ENCODE assay signal across 7 mouse cellular contexts in genomic region chr7:75308140-75308456, GRCm38 (mm10). TPM values are rescaled to one million over a fixed set of nuclear protein-coding genes. Genes with fewer than 3 reads are reported as not detected.
DNase-seq lines count a peak whose midpoint lies in the region; ATAC-seq lines count a peak whose summit lies in the region.

No protein-coding gene starts in this region.

- peaks cover 30% of the 10 kb centered on the region for H3K27me3 ChIP-seq in liver, embryonic 11.5 days (replicated peaks; ENCODE audit: control insufficient read depth, insufficient read depth, low read length)
- H3K27me3 ChIP-seq in forebrain, embryonic 14.5 days (replicated peaks; ENCODE audit: control insufficient read depth, insufficient read depth, low read length), result peaks cover 20% of the 10 kb centered on the region
- peaks cover 34% of the 10 kb centered on the region for H3K27me3 ChIP-seq in limb, embryonic 11.5 days (ENCODE audit: control insufficient read depth, insufficient read depth, low read length)
- peaks cover 13% of the 10 kb centered on the region for H3K27me3 ChIP-seq in neural tube, embryonic 15.5 days (replicated peaks)

- H3K36me3 ChIP-seq in liver, embryonic 11.5 days (ENCODE audit: control insufficient read depth, insufficient read depth, low read length), result no peaks in the 10 kb centered on the region
- no peaks in the 10 kb centered on the region for H3K36me3 ChIP-seq in forebrain, embryonic 14.5 days (ENCODE audit: control insufficient read depth, insufficient read depth, low read length)
- H3K36me3 ChIP-seq in limb, embryonic 11.5 days (ENCODE audit: control insufficient read depth, insufficient read depth, low read length), result no peaks in the 10 kb centered on the region
- no peaks in the 10 kb centered on the region for H3K36me3 ChIP-seq in neural tube, embryonic 15.5 days

- WGBS in liver, embryonic 11.5 days, result 15% methylated on average over 8 of the region's 8 CpGs
- WGBS in forebrain, embryonic 14.5 days, result 4% methylated on average over 8 of the region's 8 CpGs
- WGBS in limb, embryonic 11.5 days, result 7% methylated on average over 8 of the region's 8 CpGs
- 5% methylated on average over 8 of the region's 8 CpGs for WGBS in neural tube, embryonic 15.5 days

- H3K27ac ChIP-seq in liver, embryonic 11.5 days (ENCODE audit: low read depth, low read length), result no peak overlapping the region
- H3K27ac ChIP-seq in forebrain, embryonic 14.5 days (ENCODE audit: low read depth, low read length), result no peak overlapping the region
- no peak overlapping the region for H3K27ac ChIP-seq in limb, embryonic 11.5 days (replicated peaks; ENCODE audit: low read depth, low read length)
- peak overlapping the region; percentile 52 for H3K27ac ChIP-seq in neural tube, embryonic 15.5 days (replicated peaks)

- no peak overlapping the region for H3K9ac ChIP-seq in liver, embryonic 11.5 days (ENCODE audit: low read depth, low read length)
- H3K9ac ChIP-seq in forebrain, embryonic 14.5 days (ENCODE audit: low read length), result peak overlapping the region; percentile 58; the same call in 1 of the 2 replicates
- H3K9ac ChIP-seq in limb, embryonic 11.5 days (ENCODE audit: low read length), result no peak overlapping the region
- H3K9ac ChIP-seq in neural tube, embryonic 15.5 days (replicated peaks), result peak overlapping the region; percentile 49

- no peaks in the 10 kb centered on the region for H3K9me3 ChIP-seq in liver, embryonic 11.5 days (ENCODE audit: control insufficient read depth, low read length)
- H3K9me3 ChIP-seq in forebrain, embryonic 14.5 days (replicated peaks; ENCODE audit: control insufficient read depth, low read length), result no peaks in the 10 kb centered on the region
- H3K9me3 ChIP-seq in limb, embryonic 11.5 days (ENCODE audit: control insufficient read depth, low read length), result no peaks in the 10 kb centered on the region
- H3K9me3 ChIP-seq in neural tube, embryonic 15.5 days (replicated peaks), result no peaks in the 10 kb centered on the region

- peaks cover 7% of the 10 kb centered on the region; the same call in 1 of the 2 replicates for H3K4me1 ChIP-seq in liver, embryonic 11.5 days (replicated peaks; ENCODE audit: control insufficient read depth, insufficient read depth, low read length)
- H3K4me1 ChIP-seq in forebrain, embryonic 14.5 days (ENCODE audit: control insufficient read depth, insufficient read depth, low read length), result no peaks in the 10 kb centered on the region
- peaks cover 5% of the 10 kb centered on the region for H3K4me1 ChIP-seq in limb, embryonic 11.5 days (ENCODE audit: control insufficient read depth, insufficient read depth, low read length)
- H3K4me1 ChIP-seq in neural tube, embryonic 15.5 days, result peaks cover 19% of the 10 kb centered on the region

- H3K4me3 ChIP-seq in liver, embryonic 11.5 days (ENCODE audit: low read depth, low read length), result peak overlapping the region; percentile 35
- H3K4me3 ChIP-seq in forebrain, embryonic 14.5 days (ENCODE audit: low read depth, low read length), result peak overlapping the region; percentile 39
- H3K4me3 ChIP-seq in limb, embryonic 11.5 days (ENCODE audit: low read depth, low read length), result peak overlapping the region; percentile 40
- H3K4me3 ChIP-seq in neural tube, embryonic 15.5 days (replicated peaks), result peak overlapping the region; percentile 55

- peak overlapping the region; percentile 69 for H3K4me2 ChIP-seq in liver, embryonic 11.5 days
- peak overlapping the region; percentile 88 for H3K4me2 ChIP-seq in forebrain, embryonic 14.5 days (ENCODE audit: low read length)
- peak overlapping the region; percentile 86 for H3K4me2 ChIP-seq in limb, embryonic 11.5 days (ENCODE audit: low read depth, severe bottlenecking)
- peak overlapping the region; percentile 97 for H3K4me2 ChIP-seq in neural tube, embryonic 15.5 days

- DNase-seq in liver, embryonic 11.5 days (ENCODE audit: low spot score), result no peak
- DNase-seq in liver, result no peak
- DNase-seq in forebrain, embryonic 14.5 days (ENCODE audit: low spot score), result peak; percentile 33
- DNase-seq in limb, embryonic 11.5 days (ENCODE audit: low spot score), result no peak
- DNase-seq in thymus, postnatal 10 days (ENCODE audit: low spot score in 2 of 2), result no peak

- no peak for ATAC-seq in liver, embryonic 11.5 days (replicated peaks; ENCODE audit: low FRiP score)
- ATAC-seq in forebrain, embryonic 14.5 days, result no peak
- ATAC-seq in limb, embryonic 11.5 days (ENCODE audit: insufficient number of reproducible peaks, low FRiP score, low TSS enrichment, low read depth), result no peak
- ATAC-seq in neural tube, embryonic 15.5 days (ENCODE audit: low FRiP score), result 0 out of 2 replicates have a peak, but pooled peaks have one; percentile 33
- no peak for ATAC-seq in erythroblast, adult 5-6 weeks (replicated peaks; ENCODE audit: low FRiP score, poor library complexity, severe bottlenecking)

RNA-seq across cellular contexts. Expression of gene Sv2b, which starts 1.0 kb away (rescaled TPM):
- polyA plus RNA-seq in liver, embryonic 11.5 days (2014; fragmentation: Nextera tagmentation; extraction: Ambion mirVana), result 0.11 and 0.13 TPM in 2 replicates
- 8.4 and 10.4 TPM in 2 replicates for polyA plus RNA-seq in forebrain, embryonic 14.5 days (2014; fragmentation: Nextera tagmentation; extraction: Ambion mirVana)
- 1.1 and 2.2 TPM in 2 replicates for polyA plus RNA-seq in limb, embryonic 11.5 days (2014; fragmentation: Nextera tagmentation; extraction: Ambion mirVana)
- polyA plus RNA-seq in neural tube, embryonic 15.5 days (2015; fragmentation: Nextera tagmentation; extraction: Ambion mirVana), result 17.9 and 20.2 TPM in 2 replicates
- total RNA-seq in erythroblast, adult 5-6 weeks (2015; ENCODE audit: low replicate concordance), result not detected in 2 replicates
- not detected in 2 replicates for total RNA-seq in erythroblast, adult 5-6 weeks (2017; ENCODE audit: low replicate concordance)

Comparison
In these comparisons a context has a peak if more than half of its experiments do, and no peak if none do; other contexts are left out.
1. H3K9ac ChIP-seq: peak in forebrain, embryonic 14.5 days (single experiment) and neural tube, embryonic 15.5 days (single experiment); none in liver, embryonic 11.5 days (single experiment) and limb, embryonic 11.5 days (single experiment).
2. Peak in every context shown above with its lines, with median percentiles within 50 percentile points of each other: H3K4me2 ChIP-seq and H3K4me3 ChIP-seq.